Mouse (Mus musculus) intestine, embryonic 15.5 days (tissue): ENCODE measurements around the gene Tcp10c. TPM values are rescaled to one million over a fixed set of nuclear protein-coding genes. Genes with fewer than 3 reads are reported as not detected.
"Not testable (repeated sequence)": the region's sequence is repeated elsewhere in the genome, so short reads cannot be mapped to it uniquely, and the experiment has no call there.

Source experiments
- ATAC-seq: fragments of 200-750 bp; cut with Nextera tagmentation; 2 replicates; pipeline ENCODE4 v1.8.0; 2017; ENCODE audit warnings: moderate TSS enrichment, moderate library complexity
- H3K27ac ChIP-seq: fragments of 300-500 bp; sonication (generic); 2 replicates; pipeline ENCODE4 v1.5.1; 2015; ENCODE audit warnings: mild to moderate bottlenecking, inconsistent platforms
- H3K27me3 ChIP-seq: fragments of 300-500 bp; sonication (generic); replicated peaks from 2 replicates; pipeline ENCODE4 v1.6.1; 2015; ENCODE audit warnings: inconsistent platforms
- H3K36me3 ChIP-seq: fragments of 300-500 bp; sonication (generic); 2 replicates; pipeline ENCODE4 v1.6.1; 2015; ENCODE audit warnings: inconsistent platforms
- H3K4me1 ChIP-seq: fragments of 300-500 bp; sonication (generic); replicated peaks from 2 replicates; pipeline ENCODE4 v1.6.1; 2015; ENCODE audit warnings: inconsistent platforms
- H3K4me2 ChIP-seq: fragments of 300-500 bp; sonication (generic); replicated peaks from 2 replicates; pipeline ENCODE4 v1.6.1; 2015; ENCODE audit warnings: mild to moderate bottlenecking, inconsistent platforms
- H3K4me3 ChIP-seq: fragments of 300-500 bp; sonication (generic); replicated peaks from 2 replicates; pipeline ENCODE4 v1.5.1; 2015; ENCODE audit warnings: inconsistent platforms
- H3K9ac ChIP-seq: fragments of 300-500 bp; sonication (generic); 2 replicates; pipeline ENCODE4 v1.6.1; 2015; ENCODE audit warnings: inconsistent platforms
- H3K9me3 ChIP-seq: fragments of 300-500 bp; sonication (generic); 2 replicates; pipeline ENCODE4 v1.6.1; 2016; ENCODE audit warnings: inconsistent platforms
- WGBS: fragments of 180-500 bp; shearing (Covaris S2); methylation state at CpG from one replicate; pipeline ENCODE4 v1.1.7; 2015; 5-methylcytosine and 5-hydroxymethylcytosine counted together
- polyA plus RNA-seq: library from polyadenylated mRNA; unstranded; fragments of >200 nt; fragmentation: Nextera tagmentation; extraction: Ambion mirVana; gene quantifications from 2 replicates; pipeline ENCODE4 v1.2.1, GENCODE M21; 2015

Gene Tcp10c
- polyA plus RNA-seq, result not detected in 2 replicates

GRCm38 (mm10) chr17:13354521-13354920 is at the start of gene Tcp10c:
Gene Tcp10c, plus strand, starts transcription at chr17:13354572.
- not testable (repeated sequence) for H3K27ac ChIP-seq, H3K27me3 ChIP-seq, H3K36me3 ChIP-seq

GRCm38 (mm10) chr17:13307852-13308251 is 46.5 kb upstream of the Tcp10c start:
- not testable (repeated sequence) for H3K4me1 ChIP-seq, H3K4me2 ChIP-seq, H3K27me3 ChIP-seq, H3K27ac ChIP-seq, H3K36me3 ChIP-seq, H3K9ac ChIP-seq, H3K4me3 ChIP-seq
- 81% methylated on average over 5 of the region's 6 CpGs for WGBS
- peaks cover 12% of the 10 kb centered on the region for H3K9me3 ChIP-seq
- peak; percentile 23; the same call in 1 of the 2 replicates for ATAC-seq

More at GRCm38 (mm10) chr17:13354521-13354920, at the start of gene Tcp10c:
- not testable (repeated sequence) for H3K4me2 ChIP-seq, ATAC-seq, H3K9ac ChIP-seq, H3K4me1 ChIP-seq, H3K9me3 ChIP-seq, H3K4me3 ChIP-seq
- WGBS, result 85% methylated on average over 4 of the region's 4 CpGs

GRCm38 (mm10) chr17:13308344-13308743 is 46.0 kb upstream of the Tcp10c start:
- H3K27ac ChIP-seq, result not testable (repeated sequence)
- WGBS, result 83% methylated on average over 5 of the region's 5 CpGs

GRCm38 (mm10) chr17:13308746-13309145 is 45.6 kb upstream of the Tcp10c start:
- H3K9ac ChIP-seq, H3K4me1 ChIP-seq, H3K4me3 ChIP-seq, H3K27ac ChIP-seq, H3K27me3 ChIP-seq, H3K4me2 ChIP-seq, H3K36me3 ChIP-seq: not testable (repeated sequence)
- 81% methylated on average over 4 of the region's 4 CpGs for WGBS
- peak; percentile 87 for ATAC-seq
- H3K9me3 ChIP-seq, result peaks cover 12% of the 10 kb centered on the region

More at GRCm38 (mm10) chr17:13308344-13308743, 46.0 kb upstream of the Tcp10c start:
- not testable (repeated sequence) for H3K4me1 ChIP-seq, H3K4me3 ChIP-seq, H3K27me3 ChIP-seq, H3K4me2 ChIP-seq, H3K36me3 ChIP-seq, H3K9ac ChIP-seq
- H3K9me3 ChIP-seq, result peaks cover 12% of the 10 kb centered on the region
- peak; percentile 78 for ATAC-seq

GRCm38 (mm10) chr17:13309182-13309631 is 45.2 kb upstream of the Tcp10c start:
- H3K27me3 ChIP-seq, H3K4me1 ChIP-seq, H3K4me3 ChIP-seq, H3K4me2 ChIP-seq, H3K36me3 ChIP-seq, H3K27ac ChIP-seq, H3K9ac ChIP-seq: not testable (repeated sequence)
- 90% methylated on average over 10 of the region's 10 CpGs for WGBS
- H3K9me3 ChIP-seq, result peaks cover 12% of the 10 kb centered on the region
- ATAC-seq, result peak; percentile 81

GRCm38 (mm10) chr17:13329967-13330366 is 24.4 kb upstream of the Tcp10c start:
- H3K27me3 ChIP-seq, H3K27ac ChIP-seq, H3K9ac ChIP-seq, H3K9me3 ChIP-seq, H3K4me1 ChIP-seq, H3K36me3 ChIP-seq, H3K4me3 ChIP-seq, H3K4me2 ChIP-seq: not testable (repeated sequence)
- WGBS, result 86% methylated on average over 4 of the region's 4 CpGs
- peak; percentile 6; the same call in 1 of the 2 replicates for ATAC-seq

GRCm38 (mm10) chr17:13331179-13331578 is 23.2 kb upstream of the Tcp10c start:
- not testable (repeated sequence) for H3K27ac ChIP-seq, ATAC-seq, H3K27me3 ChIP-seq, H3K36me3 ChIP-seq, H3K9me3 ChIP-seq, H3K4me1 ChIP-seq, H3K4me2 ChIP-seq, H3K4me3 ChIP-seq, H3K9ac ChIP-seq
- 80% methylated on average over 4 of the region's 4 CpGs for WGBS

- H3K4me3 ChIP-seq, H3K27ac ChIP-seq, H3K27me3 ChIP-seq, H3K4me1 ChIP-seq, H3K4me2 ChIP-seq, H3K36me3 ChIP-seq, H3K9ac ChIP-seq, ATAC-seq, H3K9me3 ChIP-seq: not testable (repeated sequence)
- 84% methylated on average over 8 of the region's 8 CpGs for WGBS
Observed at GRCm38 (mm10) chr17:13332496-13332895, 21.9 kb upstream of the Tcp10c start.

GRCm38 (mm10) chr17:13336979-13337749 is 17.2 kb upstream of the Tcp10c start:
- ATAC-seq, result peak; percentile 72
- H3K9ac ChIP-seq, result not testable (repeated sequence)

GRCm38 (mm10) chr17:13337931-13338330 is 16.4 kb upstream of the Tcp10c start:
- not testable (repeated sequence) for H3K9ac ChIP-seq, H3K4me3 ChIP-seq, H3K36me3 ChIP-seq, H3K27me3 ChIP-seq, H3K4me2 ChIP-seq, H3K4me1 ChIP-seq, H3K9me3 ChIP-seq, H3K27ac ChIP-seq
- WGBS, result 63% methylated on average over 1 of the region's 1 CpGs
- peak; percentile 39 for ATAC-seq

More at GRCm38 (mm10) chr17:13336979-13337749, 17.2 kb upstream of the Tcp10c start:
- H3K4me3 ChIP-seq, H3K4me1 ChIP-seq, H3K27ac ChIP-seq, H3K36me3 ChIP-seq, H3K27me3 ChIP-seq, H3K4me2 ChIP-seq, H3K9me3 ChIP-seq: not testable (repeated sequence)
- 65% methylated on average over 9 of the region's 9 CpGs for WGBS

GRCm38 (mm10) chr17:13340071-13340470 is 14.3 kb upstream of the Tcp10c start:
- not testable (repeated sequence) for H3K9ac ChIP-seq, H3K9me3 ChIP-seq, ATAC-seq, H3K4me2 ChIP-seq, H3K27me3 ChIP-seq, H3K4me1 ChIP-seq, H3K36me3 ChIP-seq, H3K27ac ChIP-seq, H3K4me3 ChIP-seq
- WGBS, result 86% methylated on average over 1 of the region's 1 CpGs

GRCm38 (mm10) chr17:13345923-13346322 is 8.4 kb upstream of the Tcp10c start:
- H3K36me3 ChIP-seq, ATAC-seq, H3K4me2 ChIP-seq, H3K27me3 ChIP-seq, H3K4me3 ChIP-seq, H3K27ac ChIP-seq, H3K4me1 ChIP-seq, H3K9ac ChIP-seq, H3K9me3 ChIP-seq: not testable (repeated sequence)
- WGBS, result no CpG with 5 or more reads among the region's 4 CpGs

- WGBS, result 88% methylated on average over 5 of the region's 5 CpGs
- not testable (repeated sequence) for H3K4me2 ChIP-seq
Observed at GRCm38 (mm10) chr17:13349563-13349962, 4.8 kb upstream of the Tcp10c start.

More at GRCm38 (mm10) chr17:13349563-13349962, 4.8 kb upstream of the Tcp10c start:
- ATAC-seq, H3K27me3 ChIP-seq, H3K4me1 ChIP-seq, H3K9ac ChIP-seq, H3K36me3 ChIP-seq, H3K9me3 ChIP-seq, H3K4me3 ChIP-seq, H3K27ac ChIP-seq: not testable (repeated sequence)
